Mouse (Mus musculus) cortical plate, adult 2 months (tissue): ENCODE measurements around the gene Camta1.

Source experiments
- CTCF ChIP-seq: fragments of 200-500 bp; IDR thresholded peaks from 2 replicates; pipeline ENCODE4 v1.5.1; 2011; ENCODE audit warnings: mild to moderate bottlenecking, control low read depth, low read length; ENCODE audit not compliant: insufficient read depth; ENCODE audit errors: extremely low read depth
- POLR2A ChIP-seq: fragments of 200-500 bp; IDR thresholded peaks from 2 replicates; pipeline ENCODE4 v1.6.1; 2011; ENCODE audit warnings: mild to moderate bottlenecking, low read length, control low read depth; ENCODE audit not compliant: insufficient read depth; ENCODE audit errors: extremely low read depth

DNA sequence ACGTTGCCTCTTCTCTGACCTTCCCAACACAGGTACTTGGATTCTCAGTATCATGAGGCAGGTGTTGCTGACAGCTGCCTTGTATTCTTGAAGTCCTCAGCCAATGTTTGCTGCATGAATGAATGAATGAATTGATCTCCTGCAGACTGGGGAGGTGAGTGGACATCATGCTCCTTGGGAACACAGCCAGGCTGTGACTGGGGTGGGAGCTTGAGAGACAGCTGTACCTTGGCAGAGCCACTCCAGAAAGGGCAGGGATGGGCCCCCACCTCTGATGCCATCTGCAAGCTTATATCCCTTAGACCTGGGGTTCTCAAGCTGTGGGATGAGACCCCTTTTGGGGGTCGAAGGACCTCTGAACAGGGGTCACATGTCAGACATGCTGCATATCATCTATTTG is 508.9 kb downstream of the Camta1 start:
- TF ChIP-seq CTCF (no peak), POLR2A (no peak)
